Mouse (Mus musculus): ENCODE measurements at regions not wholly inside any gene's neighbourhood (a gene's known extent, or its start where the extent isn't known, plus 50 kb on each side); places are given as distances from the start of the nearest gene placed in this dataset.

- Histone ChIP-seq H3K9me3 (replicated peaks) (no peaks in the 10 kb centered on the region), H3K27me3 (no peaks in the 10 kb centered on the region), H3K4me3 (replicated peaks) (no peak overlapping the region), H3K27ac (no peak overlapping the region), H3K4me2 (no peak overlapping the region), H3K4me1 (replicated peaks) (no peaks in the 10 kb centered on the region), H3K36me3 (no peaks in the 10 kb centered on the region), H3K9ac (no peak overlapping the region)
- ATAC-seq (ENCODE audit: low read depth) (no peak), DNase-seq (no peak)
- WGBS (ENCODE audit: insufficient replicate concordance): 58% methylated on average over 10 of the region's 10 CpGs
These were observed 257.5 kb upstream of the Msx2 start for GRCm38 (mm10) chr13:53730259-53730902.

- Histone ChIP-seq H3K36me3 (no peaks in the 10 kb centered on the region), H3K9ac (no peak overlapping the region), H3K4me3 (replicated peaks) (no peak overlapping the region), H3K9me3 (replicated peaks) (no peaks in the 10 kb centered on the region), H3K4me2 (no peak overlapping the region), H3K27ac (no peak overlapping the region), H3K27me3 (no peaks in the 10 kb centered on the region), H3K4me1 (replicated peaks) (no peaks in the 10 kb centered on the region)
- no peak for ATAC-seq (ENCODE audit: low read depth)
- WGBS (ENCODE audit: insufficient replicate concordance): 77% methylated on average over 7 of the region's 7 CpGs
- no peak for DNase-seq
These were observed 257.0 kb upstream of the Msx2 start for GRCm38 (mm10) chr13:53729848-53730247.

DNA sequence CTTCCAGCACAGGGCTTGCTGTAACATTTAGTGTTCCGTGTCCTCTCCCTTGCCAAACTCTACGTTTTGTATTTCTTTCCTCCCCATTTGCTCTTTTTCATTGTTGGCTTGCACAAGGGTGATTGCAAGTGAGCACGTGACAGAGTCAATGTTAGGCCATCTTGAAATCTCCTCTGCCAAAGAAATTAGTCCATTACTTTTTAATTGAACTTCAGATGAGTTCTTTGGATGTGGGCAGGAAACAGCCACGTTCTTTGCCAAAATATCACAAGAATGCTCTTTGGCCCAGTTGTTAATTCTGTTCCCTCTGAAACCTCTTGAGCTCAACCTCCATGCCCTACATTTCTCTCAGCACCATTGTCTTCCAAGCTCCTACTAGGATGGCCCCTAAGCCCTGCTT, 253.2 kb upstream of the Msx2 start:
- Histone ChIP-seq H3K4me2 (no peak overlapping the region), H3K9me3 (replicated peaks) (no peaks in the 10 kb centered on the region), H3K4me3 (replicated peaks) (no peak overlapping the region), H3K4me1 (replicated peaks) (no peaks in the 10 kb centered on the region), H3K27me3 (no peaks in the 10 kb centered on the region), H3K9ac (no peak overlapping the region), H3K27ac (no peak overlapping the region), H3K36me3 (no peaks in the 10 kb centered on the region)
- ATAC-seq (ENCODE audit: low read depth) (no peak), DNase-seq (no peak)
- WGBS (ENCODE audit: insufficient replicate concordance): 51% methylated on average over 4 of the region's 4 CpGs

DNA sequence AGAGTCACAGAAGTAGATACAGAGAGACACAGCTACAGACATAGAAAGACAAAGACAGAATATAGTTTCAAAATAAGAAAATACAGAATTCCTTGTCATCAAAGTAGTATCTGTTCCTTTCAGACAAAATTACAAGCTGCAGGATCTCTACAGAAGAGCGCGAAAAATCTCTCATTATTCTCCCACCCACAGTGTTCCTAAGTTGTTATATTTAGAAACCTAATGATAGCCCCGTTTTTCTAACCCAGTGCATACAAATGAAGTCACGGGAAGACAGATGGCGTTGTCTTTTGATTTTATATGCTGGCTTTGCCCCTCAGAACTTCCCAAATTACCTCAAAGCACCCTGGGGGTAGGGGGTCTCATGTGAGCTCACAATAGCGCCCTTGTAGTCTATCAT, 250.0 kb upstream of the Msx2 start:
- 51% methylated on average over 6 of the region's 6 CpGs for WGBS (ENCODE audit: insufficient replicate concordance)
- ATAC-seq (ENCODE audit: low read depth) (no peak), DNase-seq (no peak)
- no peaks in the 10 kb centered on the region for H3K9me3 ChIP-seq (replicated peaks)
- no peaks in the 10 kb centered on the region for H3K27me3 ChIP-seq
- H3K4me3 ChIP-seq (replicated peaks): no peak overlapping the region
- H3K9ac ChIP-seq: no peak overlapping the region
- H3K27ac ChIP-seq: no peak overlapping the region
- H3K36me3 ChIP-seq: no peaks in the 10 kb centered on the region
- H3K4me1 ChIP-seq (replicated peaks): no peaks in the 10 kb centered on the region
- H3K4me2 ChIP-seq: no peak overlapping the region

GRCm38 (mm10) chr13:53721038-53721463, 248.2 kb upstream of the Msx2 start:
- Histone ChIP-seq H3K27ac (no peak overlapping the region), H3K27me3 (no peaks in the 10 kb centered on the region), H3K4me1 (replicated peaks) (no peaks in the 10 kb centered on the region), H3K9ac (no peak overlapping the region), H3K4me3 (replicated peaks) (no peak overlapping the region), H3K9me3 (replicated peaks) (no peaks in the 10 kb centered on the region), H3K4me2 (no peak overlapping the region), H3K36me3 (no peaks in the 10 kb centered on the region)
- DNase-seq (no peak), ATAC-seq (ENCODE audit: low read depth) (no peak)
- 67% methylated on average over 9 of the region's 9 CpGs for WGBS (ENCODE audit: insufficient replicate concordance)

DNA sequence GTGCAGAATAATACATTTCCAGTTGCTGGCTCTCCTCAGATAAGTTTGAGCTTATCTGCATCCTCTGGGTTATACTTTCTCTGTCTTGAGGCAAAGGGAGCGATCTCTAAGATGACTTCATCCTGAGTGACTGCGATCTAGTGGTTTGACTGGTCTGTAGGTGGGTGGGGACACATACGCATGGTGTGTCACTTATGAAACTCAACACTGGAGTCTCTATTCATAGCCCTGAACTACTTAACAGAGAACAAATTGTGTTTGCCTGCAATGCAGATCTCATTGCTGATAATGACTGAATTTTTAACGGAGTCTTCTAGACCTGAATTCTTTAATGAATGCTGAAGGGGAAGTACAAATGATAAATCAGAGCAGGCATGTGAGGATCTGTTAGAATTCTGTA, 244.7 kb upstream of the Msx2 start:
- Histone ChIP-seq H3K4me1 (replicated peaks) (no peaks in the 10 kb centered on the region), H3K27ac (no peak overlapping the region), H3K9ac (no peak overlapping the region), H3K27me3 (no peaks in the 10 kb centered on the region), H3K4me2 (no peak overlapping the region), H3K4me3 (replicated peaks) (no peak overlapping the region), H3K9me3 (replicated peaks) (no peaks in the 10 kb centered on the region), H3K36me3 (no peaks in the 10 kb centered on the region)
- no peak for ATAC-seq (ENCODE audit: low read depth)
- 70% methylated on average over 4 of the region's 4 CpGs for WGBS (ENCODE audit: insufficient replicate concordance)
- no peak for DNase-seq

- 67% methylated on average over 2 of the region's 2 CpGs for WGBS (ENCODE audit: insufficient replicate concordance)
- no peak overlapping the region for H3K4me2 ChIP-seq
- DNase-seq (no peak), ATAC-seq (ENCODE audit: low read depth) (no peak)
- H3K4me1 ChIP-seq (replicated peaks): no peaks in the 10 kb centered on the region
- H3K27me3 ChIP-seq: no peaks in the 10 kb centered on the region
- no peak overlapping the region for H3K27ac ChIP-seq
- no peaks in the 10 kb centered on the region for H3K9me3 ChIP-seq (replicated peaks)
- no peak overlapping the region for H3K9ac ChIP-seq
- H3K4me3 ChIP-seq (replicated peaks): no peak overlapping the region
- no peaks in the 10 kb centered on the region for H3K36me3 ChIP-seq
These were observed 244.2 kb upstream of the Msx2 start for GRCm38 (mm10) chr13:53717086-53717485.

DNA sequence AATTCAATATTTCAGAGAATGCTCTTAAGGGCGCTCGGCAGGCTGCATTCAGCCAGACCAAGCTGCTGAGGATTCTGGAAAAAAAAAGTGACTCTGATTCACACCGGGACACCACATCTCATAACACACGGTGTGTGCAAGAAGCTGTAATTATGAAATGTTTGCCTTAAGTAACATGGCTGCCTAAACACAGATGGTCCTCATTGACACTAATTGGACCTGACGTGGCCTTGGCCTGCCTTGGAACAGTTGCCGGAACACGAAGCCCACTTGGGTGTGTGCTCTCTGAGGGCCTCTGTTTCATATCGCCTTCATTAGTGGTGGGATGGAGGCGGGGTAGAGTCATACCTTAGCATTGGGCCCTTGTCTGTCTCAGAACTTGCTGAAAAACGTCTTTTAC, 236.2 kb upstream of the Msx2 start:
- WGBS (ENCODE audit: insufficient replicate concordance): 72% methylated on average over 10 of the region's 10 CpGs

GRCm38 (mm10) chr13:53707548-53707947, 234.7 kb upstream of the Msx2 start:
- WGBS (ENCODE audit: insufficient replicate concordance): 75% methylated on average over 17 of the region's 17 CpGs
- ATAC-seq (ENCODE audit: low read depth): no peak

More for the DNA sequence above, 236.2 kb upstream of the Msx2 start:
- Histone ChIP-seq H3K27me3 (no peaks in the 10 kb centered on the region), H3K27ac (no peak overlapping the region), H3K4me1 (replicated peaks) (no peaks in the 10 kb centered on the region), H3K9me3 (replicated peaks) (no peaks in the 10 kb centered on the region), H3K4me2 (no peak overlapping the region), H3K4me3 (replicated peaks) (no peak overlapping the region), H3K9ac (no peak overlapping the region), H3K36me3 (no peaks in the 10 kb centered on the region)
- DNase-seq: no peak
- ATAC-seq (ENCODE audit: low read depth): no peak

GRCm38 (mm10) chr13:53704104-53704503, 231.2 kb upstream of the Msx2 start:
- 56% methylated on average over 11 of the region's 11 CpGs for WGBS (ENCODE audit: insufficient replicate concordance)
- no peak for ATAC-seq (ENCODE audit: low read depth)

More at GRCm38 (mm10) chr13:53707548-53707947, 234.7 kb upstream of the Msx2 start:
- H3K4me2 ChIP-seq: no peak overlapping the region
- no peaks in the 10 kb centered on the region for H3K27me3 ChIP-seq
- no peaks in the 10 kb centered on the region for H3K36me3 ChIP-seq
- H3K4me3 ChIP-seq (replicated peaks): no peak overlapping the region
- no peak overlapping the region for H3K9ac ChIP-seq
- no peaks in the 10 kb centered on the region for H3K9me3 ChIP-seq (replicated peaks)
- no peak overlapping the region for H3K27ac ChIP-seq
- no peak for DNase-seq
- no peaks in the 10 kb centered on the region for H3K4me1 ChIP-seq (replicated peaks)

DNA sequence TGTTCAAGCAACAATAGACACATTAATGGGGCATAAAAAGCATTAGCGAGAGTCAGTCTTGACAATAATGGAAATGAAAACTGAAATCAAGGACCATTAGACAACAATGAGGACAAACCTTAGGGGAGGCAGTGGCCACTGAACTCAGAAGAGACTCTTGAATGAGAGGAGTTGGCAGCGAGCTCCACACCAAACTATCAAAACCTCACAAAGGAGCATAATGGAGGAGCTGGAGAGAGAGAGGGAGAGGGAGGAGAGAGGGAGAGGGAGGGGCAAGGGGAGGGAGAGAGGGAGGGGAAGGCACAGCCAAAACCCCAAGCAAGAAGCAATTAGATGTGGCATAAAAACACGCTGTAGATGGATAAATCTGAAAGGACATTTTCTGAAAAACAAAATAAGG, 227.4 kb upstream of the Msx2 start:
- WGBS (ENCODE audit: insufficient replicate concordance): 50% methylated on average over 3 of the region's 3 CpGs
- Histone ChIP-seq H3K4me3 (replicated peaks) (no peak overlapping the region), H3K9me3 (replicated peaks) (no peaks in the 10 kb centered on the region), H3K36me3 (no peaks in the 10 kb centered on the region), H3K27me3 (no peaks in the 10 kb centered on the region), H3K27ac (no peak overlapping the region), H3K4me2 (no peak overlapping the region), H3K9ac (no peak overlapping the region), H3K4me1 (replicated peaks) (no peaks in the 10 kb centered on the region)
- DNase-seq (no peak), ATAC-seq (ENCODE audit: low read depth) (no peak)

More at GRCm38 (mm10) chr13:53704104-53704503, 231.2 kb upstream of the Msx2 start:
- Histone ChIP-seq H3K36me3 (no peaks in the 10 kb centered on the region), H3K4me1 (replicated peaks) (no peaks in the 10 kb centered on the region), H3K9me3 (replicated peaks) (no peaks in the 10 kb centered on the region), H3K4me3 (replicated peaks) (no peak overlapping the region), H3K27ac (no peak overlapping the region), H3K4me2 (no peak overlapping the region), H3K27me3 (no peaks in the 10 kb centered on the region), H3K9ac (no peak overlapping the region)
- DNase-seq: no peak

- H3K4me2 ChIP-seq: no peak overlapping the region
- WGBS (ENCODE audit: insufficient replicate concordance): 62% methylated on average over 6 of the region's 6 CpGs
- H3K4me3 ChIP-seq (replicated peaks): no peak overlapping the region
- DNase-seq: no peak
- no peak for ATAC-seq (ENCODE audit: low read depth)
- no peak overlapping the region for H3K27ac ChIP-seq
- H3K36me3 ChIP-seq: no peaks in the 10 kb centered on the region
- H3K9ac ChIP-seq: no peak overlapping the region
- H3K4me1 ChIP-seq (replicated peaks): no peaks in the 10 kb centered on the region
- H3K27me3 ChIP-seq: no peaks in the 10 kb centered on the region
- H3K9me3 ChIP-seq (replicated peaks): no peaks in the 10 kb centered on the region
These were observed 225.1 kb upstream of the Msx2 start for GRCm38 (mm10) chr13:53697954-53698353.
